ENCODE assay signal across 8 mouse cellular contexts in the genomic region with DNA sequence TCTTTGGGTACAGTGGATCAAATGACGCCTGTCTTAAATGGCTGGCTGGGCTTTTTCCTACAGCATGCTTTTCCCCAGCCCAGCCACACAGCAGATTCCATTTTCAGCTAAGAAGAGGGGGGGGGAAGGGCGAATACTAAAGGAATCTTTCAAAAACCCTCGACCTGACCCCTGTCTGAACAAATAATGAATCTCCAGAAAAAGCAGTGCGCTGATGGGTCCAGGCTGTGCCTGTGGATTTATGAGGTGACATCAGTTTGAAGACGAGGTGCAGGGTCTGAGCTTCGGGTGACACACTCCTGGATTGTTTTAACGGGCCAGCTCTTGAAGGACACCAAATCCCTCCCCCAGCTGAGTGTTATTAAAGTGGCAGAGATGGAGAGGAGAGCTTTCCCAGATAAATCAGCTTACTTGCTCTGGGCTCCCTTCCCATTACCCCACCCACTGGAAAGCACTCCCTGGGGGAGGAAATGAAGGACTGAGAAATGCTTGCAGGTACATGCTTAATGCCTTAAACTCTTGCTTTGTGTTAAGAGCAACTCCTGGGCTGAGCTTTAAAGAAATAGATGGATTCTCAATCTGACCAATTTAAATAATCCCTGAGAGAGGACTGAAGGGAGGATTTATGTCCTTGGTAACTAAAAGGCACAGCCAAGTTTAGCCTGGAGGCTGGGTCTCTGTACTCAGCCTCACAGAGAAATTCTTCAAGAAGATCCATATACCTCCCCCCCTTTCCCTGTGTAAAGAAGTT.
A peak's percentile ranks its signal among the peaks of the same experiment; 100 is the strongest.
DNase-seq lines count a peak whose midpoint lies in the region; ATAC-seq and TF ChIP-seq lines count a peak whose summit lies in the region.

No protein-coding gene starts in this region.

- H3K4me2 ChIP-seq in hindbrain, embryonic 16.5 days (ENCODE audit: low read length): peak overlapping the region; percentile 29

- ATAC-seq in hindbrain, embryonic 16.5 days: peak; percentile 87
- ATAC-seq in megakaryocyte-erythroid progenitor cell, adult 5-6 weeks (replicated peaks; ENCODE audit: low FRiP score, low TSS enrichment, poor library complexity, severe bottlenecking): no peak
- no peak for ATAC-seq in erythroid progenitor cell, adult 5-6 weeks (replicated peaks; ENCODE audit: low FRiP score, poor library complexity, severe bottlenecking)

- DNase-seq in right cerebral cortex, postnatal 4 days: peak; percentile 9
- no peak for DNase-seq in right cerebral cortex, postnatal 25 days
- DNase-seq in forelimb bud, embryonic 11.5 days (ENCODE audit: low read depth, low spot score): peak; percentile 95
- peak; percentile 36 for DNase-seq in lung, adult 2 months
- DNase-seq in ovary, postnatal 10 days (ENCODE audit: low spot score): peak; percentile 27

- peak overlapping the region; percentile 35 for H3K27ac ChIP-seq in hindbrain, embryonic 16.5 days (ENCODE audit: low read depth, low read length)

- H3K9me3 ChIP-seq in hindbrain, embryonic 16.5 days (ENCODE audit: control insufficient read depth, low read length): no peaks in the 10 kb centered on the region

- peaks cover 3% of the 10 kb centered on the region for H3K4me1 ChIP-seq in hindbrain, embryonic 16.5 days (ENCODE audit: control insufficient read depth, insufficient read depth, low read depth, low read length)
- H3K4me1 ChIP-seq in lung, adult 2 months (ENCODE audit: control insufficient read depth, insufficient read depth, low read length): peaks cover 7% of the 10 kb centered on the region

- no peak overlapping the region for H3K9ac ChIP-seq in hindbrain, embryonic 16.5 days (ENCODE audit: low read depth, low read length)

- no peaks in the 10 kb centered on the region for H3K27me3 ChIP-seq in hindbrain, embryonic 16.5 days (replicated peaks; ENCODE audit: control insufficient read depth, insufficient read depth, low read length)

- 5% methylated on average over 7 of the region's 7 CpGs for WGBS in hindbrain, embryonic 16.5 days
- 14% methylated on average over 7 of the region's 7 CpGs for WGBS in lung, adult 2 months

- TF ChIP-seq CTCF in lung, adult 2 months (IDR thresholded peaks at IDR 0.05; ENCODE audit: insufficient read depth, low read length): no peak

- no peaks in the 10 kb centered on the region for H3K36me3 ChIP-seq in hindbrain, embryonic 16.5 days (ENCODE audit: control insufficient read depth, insufficient read depth, low read length)

- H3K4me3 ChIP-seq in hindbrain, embryonic 16.5 days (ENCODE audit: low read length): no peak overlapping the region
- H3K4me3 ChIP-seq in lung, adult 2 months (replicated peaks; ENCODE audit: extremely low read depth, low read depth, low read length): no peak overlapping the region

- TF ChIP-seq POLR2A in lung, adult 2 months (IDR thresholded peaks at IDR 0.05; ENCODE audit: borderline replicate concordance, extremely low read depth, low read depth, low read length): no peak
